Mouse (Mus musculus): ENCODE results near the gene Pi4k2a.

Pi4k2a gene

DNA sequence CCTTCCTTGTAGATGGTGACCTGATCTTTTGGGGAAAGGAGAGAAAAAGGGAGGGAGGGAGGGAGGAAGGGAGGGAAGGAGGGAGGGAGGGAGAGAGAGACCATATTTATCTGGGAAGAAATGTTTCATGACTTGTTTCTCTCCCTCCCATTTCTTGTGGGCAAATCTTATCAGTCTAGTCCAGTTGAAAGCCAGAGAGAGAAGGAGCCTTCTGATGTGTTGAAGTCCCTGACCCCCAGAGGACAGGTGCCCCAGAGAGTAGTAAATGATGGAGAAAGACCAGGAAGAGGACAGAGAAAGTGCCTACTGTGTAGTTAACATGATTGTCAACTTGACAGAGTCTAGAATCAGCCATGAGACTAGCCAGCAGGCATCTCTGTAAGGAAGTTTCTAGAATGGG lies 44.8 kb downstream of the Pi4k2a start:
- ATAC-seq (ENCODE audit: low TSS enrichment): no peak

DNA sequence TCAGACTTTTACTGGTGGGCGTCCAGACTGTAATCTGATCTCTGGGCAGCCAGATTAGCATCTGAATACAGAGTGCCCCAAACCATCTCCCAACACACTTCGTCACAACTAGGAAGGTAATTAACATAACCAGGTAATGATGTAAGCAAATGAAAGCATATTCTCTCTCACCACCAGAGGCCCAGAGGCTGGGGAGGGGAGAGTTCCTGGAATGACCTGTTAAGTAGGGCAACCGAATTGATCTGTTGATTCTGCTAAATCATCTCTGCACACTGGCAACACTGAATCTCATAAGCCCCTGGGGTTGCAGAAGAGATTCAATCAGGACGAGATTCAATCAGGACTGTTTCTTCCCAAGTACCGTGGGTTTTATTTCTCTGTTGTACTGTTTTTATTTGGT lies 45.9 kb downstream of the Pi4k2a start:
- ATAC-seq (ENCODE audit: low TSS enrichment): no peak

DNA sequence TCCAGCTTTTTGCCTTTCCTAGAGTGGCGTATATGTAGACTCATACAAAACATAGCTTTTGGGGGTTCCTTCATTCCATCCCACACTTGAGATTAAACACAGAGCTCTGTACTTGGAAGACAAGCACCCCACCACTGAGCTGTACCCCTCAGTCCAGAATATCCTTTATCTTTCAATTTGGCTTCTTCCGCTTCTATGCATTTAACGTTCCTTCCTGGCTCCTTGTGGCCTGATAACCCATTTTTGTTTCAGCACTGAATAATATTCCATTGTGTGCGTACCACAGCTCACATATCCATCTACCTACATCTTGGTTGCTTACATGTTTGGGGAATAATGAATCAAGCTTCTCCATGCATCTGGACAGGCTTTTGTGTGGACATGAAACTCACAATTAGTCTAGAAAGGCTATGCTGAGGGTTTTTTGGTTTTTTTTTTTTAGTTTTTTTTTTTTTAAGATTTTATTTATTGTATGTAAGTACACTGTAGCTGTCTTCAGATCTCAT lies 47.0 kb downstream of the Pi4k2a start:
- ATAC-seq (ENCODE audit: low TSS enrichment): no peak

DNA sequence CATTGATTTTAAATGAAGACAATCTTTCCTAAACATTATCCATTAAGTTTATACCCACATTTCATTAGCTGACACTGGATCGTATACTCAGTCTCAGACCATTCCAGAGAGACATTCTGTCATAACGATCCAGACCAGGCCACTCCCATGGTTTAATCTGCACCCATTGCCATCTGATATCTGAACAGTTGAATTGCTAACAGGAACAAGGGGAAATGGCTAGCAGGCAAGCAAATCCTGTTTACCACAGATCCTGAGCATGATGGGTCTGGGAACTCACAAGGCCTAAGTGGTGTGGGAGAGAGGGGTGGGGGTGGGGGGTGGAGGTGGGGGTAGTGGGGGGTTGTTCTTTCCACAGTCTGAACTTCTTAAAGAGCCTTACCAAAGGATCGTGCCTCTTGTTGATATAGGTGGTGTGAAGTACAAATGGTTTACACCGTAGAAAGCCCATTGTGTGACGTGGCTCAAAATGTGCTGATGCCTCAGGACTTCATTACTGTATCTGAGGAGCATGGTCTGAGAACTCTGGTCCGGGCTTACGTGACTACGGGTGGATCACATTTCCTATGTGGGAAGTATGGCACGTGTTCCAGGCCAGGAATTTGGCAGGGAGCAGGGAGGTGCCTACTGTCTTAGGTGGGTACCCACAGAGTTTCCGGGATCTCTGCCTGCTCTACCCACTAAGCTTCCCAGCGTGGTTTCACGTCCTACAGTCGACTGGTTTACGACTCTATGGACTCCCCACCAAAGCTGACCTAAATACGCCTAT lies 48.4 kb downstream of the Pi4k2a start:
- no peak for ATAC-seq (ENCODE audit: low TSS enrichment)

- ATAC-seq (ENCODE audit: low TSS enrichment): peak; percentile 73
Observed at GRCm38 (mm10) chr19:42139724-42140517, 49.7 kb downstream of the Pi4k2a start.

GRCm38 (mm10) chr19:42141998-42142397 lies 51.7 kb downstream of the Pi4k2a start:
- ATAC-seq (ENCODE audit: low TSS enrichment): no peak

GRCm38 (mm10) chr19:42142757-42143156 lies 52.5 kb downstream of the Pi4k2a start:
- no peak for ATAC-seq (ENCODE audit: low TSS enrichment)

GRCm38 (mm10) chr19:42144067-42144466 lies 53.8 kb downstream of the Pi4k2a start:
- ATAC-seq (ENCODE audit: low TSS enrichment): no peak

- peak; percentile 24; the same call in 1 of the 2 replicates for ATAC-seq (ENCODE audit: low TSS enrichment)
Observed at GRCm38 (mm10) chr19:42144541-42145167, 54.4 kb downstream of the Pi4k2a start.

- no peak for ATAC-seq (ENCODE audit: low TSS enrichment)
Observed at GRCm38 (mm10) chr19:42145210-42145609, 54.9 kb downstream of the Pi4k2a start.

GRCm38 (mm10) chr19:42145731-42146130 lies 55.5 kb downstream of the Pi4k2a start:
- no peak for ATAC-seq (ENCODE audit: low TSS enrichment)

- no peak for ATAC-seq (ENCODE audit: low TSS enrichment)
Observed at GRCm38 (mm10) chr19:42146276-42147010, 56.2 kb downstream of the Pi4k2a start.

DNA sequence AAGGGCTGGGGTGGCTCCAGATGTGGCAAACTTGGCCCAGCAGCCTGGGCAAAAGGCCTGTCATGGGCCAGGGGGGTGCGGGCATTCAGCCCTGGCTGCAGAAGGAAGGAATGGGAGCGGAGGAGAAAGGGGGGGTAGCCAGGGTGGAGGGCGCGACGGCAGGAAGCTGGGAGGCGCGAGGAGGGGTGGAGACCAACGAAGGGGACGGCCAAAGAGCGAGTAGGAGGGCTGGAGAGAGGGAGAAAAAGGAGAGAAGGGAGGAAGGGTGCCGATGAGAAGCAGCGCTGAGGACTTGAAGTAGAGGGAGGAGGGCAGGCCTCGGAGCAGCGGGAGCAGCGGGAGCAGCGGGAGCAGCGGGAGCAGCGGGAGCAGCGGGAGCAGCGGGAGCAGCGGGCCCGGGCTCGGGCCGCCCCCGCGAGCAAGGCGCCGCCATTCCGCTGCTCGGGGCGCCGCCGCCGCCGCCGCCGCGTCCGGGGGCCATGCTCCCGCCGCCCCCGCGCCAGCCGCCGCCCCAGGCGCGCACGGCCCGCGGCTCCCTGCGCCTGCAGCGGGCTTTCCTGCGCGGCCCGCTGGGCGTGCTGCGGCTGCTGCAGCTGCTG lies 57.0 kb downstream of the Pi4k2a start, which contains the start of gene Marveld1:
Marveld1 (plus strand) TSS at position 231 of the 599 bp plus-strand sequence.
- ATAC-seq (ENCODE audit: low TSS enrichment): peak; percentile 10; the same call in 1 of the 2 replicates

- peak; percentile 50 for ATAC-seq (ENCODE audit: low TSS enrichment)
Observed at GRCm38 (mm10) chr19:42147769-42148568, 57.7 kb downstream of the Pi4k2a start.

DNA sequence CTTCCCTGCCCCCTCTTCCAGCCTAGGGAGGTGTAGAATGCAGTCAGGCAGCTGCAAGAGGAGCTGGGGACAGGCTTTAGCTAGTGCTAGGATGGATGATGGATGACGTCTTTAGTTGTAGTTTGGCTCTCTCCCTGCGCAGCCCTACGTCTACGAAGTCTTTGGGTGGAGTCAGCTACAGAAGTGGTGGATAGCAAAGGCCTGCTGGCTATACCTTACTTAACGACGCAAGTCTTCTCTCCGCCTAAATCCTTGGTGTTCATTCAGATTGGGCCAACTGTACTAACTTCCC lies 58.2 kb downstream of the Pi4k2a start:
- no peak; the same call in 1 of the 2 replicates for ATAC-seq (ENCODE audit: low TSS enrichment)

DNA sequence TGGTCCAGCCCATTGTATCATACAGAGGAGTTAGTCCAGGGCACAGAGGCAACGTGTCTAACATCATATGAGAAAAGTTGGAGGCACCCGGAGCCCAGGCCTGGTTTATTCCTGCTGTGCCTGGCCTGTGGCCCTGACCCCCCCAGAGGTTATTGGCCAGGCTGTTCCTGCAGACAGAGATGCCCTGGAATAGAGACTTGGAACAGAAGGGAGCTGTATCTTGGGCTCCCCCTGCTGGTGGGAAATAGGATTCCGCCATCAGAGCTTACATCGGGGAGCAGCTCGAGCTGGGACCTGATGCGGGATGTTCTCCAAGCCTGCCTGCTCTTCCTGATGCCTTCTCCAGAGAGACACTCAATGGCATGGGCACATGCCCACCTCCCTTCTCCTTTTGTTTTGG lies 61.7 kb downstream of the Pi4k2a start:
- ATAC-seq (ENCODE audit: low TSS enrichment): peak; percentile 54

DNA sequence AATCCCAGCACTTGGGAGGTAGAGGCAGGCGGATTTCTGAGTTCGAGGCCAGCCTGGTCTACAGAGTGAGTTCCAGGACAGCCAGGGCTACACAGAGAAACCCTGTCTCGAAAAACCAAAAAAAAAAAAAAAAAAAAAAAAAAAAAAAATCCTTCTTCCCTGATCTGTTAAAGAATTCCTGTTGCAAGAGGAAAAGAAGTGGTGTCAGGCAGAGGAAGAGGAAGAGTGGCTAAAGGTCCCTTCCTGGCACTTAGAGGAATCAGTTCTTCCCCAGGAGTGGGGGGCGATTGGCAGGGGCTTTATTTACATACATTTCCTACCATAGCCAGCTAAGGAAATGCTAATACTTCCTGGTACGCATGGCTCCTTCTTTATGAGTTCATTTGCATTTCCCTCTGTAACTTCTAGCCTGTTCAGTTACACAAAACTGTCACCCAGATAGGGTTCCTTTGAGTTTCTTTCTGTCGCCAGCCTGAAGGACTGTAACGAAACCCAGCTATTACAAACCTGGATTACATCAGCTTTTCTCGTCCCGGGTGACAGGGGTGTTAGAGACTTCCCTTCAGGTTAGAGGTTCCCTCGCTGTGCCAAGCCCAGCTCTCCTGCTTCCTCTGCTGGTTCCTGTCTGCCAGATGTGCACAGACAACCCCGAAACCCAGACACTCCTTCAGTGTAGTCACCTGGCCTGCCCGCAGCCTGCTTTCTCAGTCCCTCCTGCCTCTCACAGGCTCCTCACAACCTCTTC lies 67.4 kb downstream of the Pi4k2a start:
- no peak for ATAC-seq (ENCODE audit: low TSS enrichment)

- ATAC-seq (ENCODE audit: low TSS enrichment): no peak
Observed at GRCm38 (mm10) chr19:42158246-42159017, 68.2 kb downstream of the Pi4k2a start.

GRCm38 (mm10) chr19:42163764-42164163 lies 73.5 kb downstream of the Pi4k2a start, which contains the start of gene Zfyve27:
Zfyve27 (plus strand) TSS chr19:42163951.
- no peak for ATAC-seq (ENCODE audit: low TSS enrichment)
